Mouse (Mus musculus): Measurements from ENCODE around the gene Tmbim6. TPM values are rescaled to one million over a fixed set of nuclear protein-coding genes. Genes with fewer than 3 reads are reported as not detected.

Tmbim6 gene
- polyA plus RNA-seq, 1 experiment from 2014 or later, result 239 TPM

- ATAC-seq (ENCODE audit: insufficient number of reproducible peaks, insufficient read depth, low FRiP score, low read depth), result no peak
- 36% methylated on average over 6 of the region's 6 CpGs for WGBS
- peak overlapping the region; percentile 38 for H3K9ac ChIP-seq (ENCODE audit: low read length)
- H3K27ac ChIP-seq (replicated peaks in 1 of 2; ENCODE audit: control insufficient read depth in 1 of 2, insufficient read depth in 1 of 2, low read depth in 2 of 2, low read length in 2 of 2), result peak overlapping the region; percentile 42 to 75; a peak in 3 of 4 replicates
- H3K4me2 ChIP-seq (ENCODE audit: low read length), result no peak overlapping the region
- no peaks in the 10 kb centered on the region for H3K9me3 ChIP-seq (ENCODE audit: control insufficient read depth, low read length)
- 0 out of 2 replicates have a peak, but pooled peaks cover 3% of the 10 kb centered on the region for H3K36me3 ChIP-seq (ENCODE audit: control insufficient read depth, insufficient read depth, low read length)
- no peak overlapping the region for H3K4me3 ChIP-seq (ENCODE audit: control insufficient read depth in 1 of 2, insufficient read depth in 1 of 2, low read depth in 1 of 2, low read length in 2 of 2)
- H3K4me1 ChIP-seq (ENCODE audit: control insufficient read depth in 2 of 2, insufficient read depth in 2 of 2, low read length in 2 of 2), result peaks cover 26 to 56% of the 10 kb centered on the region in 2 experiments
- no peaks in the 10 kb centered on the region for H3K27me3 ChIP-seq (ENCODE audit: control insufficient read depth, insufficient read depth, low read length)
Measured at GRCm38 (mm10) chr15:99356462-99356861, 36.2 kb upstream of the Tmbim6 start.

- Histone ChIP-seq H3K27me3 (ENCODE audit: control insufficient read depth, insufficient read depth, low read length) (no peaks in the 10 kb centered on the region), H3K4me3 (ENCODE audit: control insufficient read depth in 1 of 2, insufficient read depth in 1 of 2, low read depth in 1 of 2, low read length in 2 of 2) (no peak overlapping the region), H3K36me3 (ENCODE audit: control insufficient read depth, insufficient read depth, low read length) (0 out of 2 replicates have a peak, but pooled peaks cover 3% of the 10 kb centered on the region), H3K27ac (replicated peaks in 1 of 2; ENCODE audit: control insufficient read depth in 1 of 2, insufficient read depth in 1 of 2, low read depth in 2 of 2, low read length in 2 of 2) (no peak overlapping the region), H3K4me2 (ENCODE audit: low read length) (no peak overlapping the region), H3K9ac (ENCODE audit: low read length) (no peak overlapping the region), H3K4me1 (ENCODE audit: control insufficient read depth in 2 of 2, insufficient read depth in 2 of 2, low read length in 2 of 2) (peaks cover 21 to 44% of the 10 kb centered on the region in 2 experiments), H3K9me3 (ENCODE audit: control insufficient read depth, low read length) (no peaks in the 10 kb centered on the region)
- WGBS, result 82% methylated on average over 9 of the region's 9 CpGs
- ATAC-seq (ENCODE audit: insufficient number of reproducible peaks, insufficient read depth, low FRiP score, low read depth), result no peak
Measured at GRCm38 (mm10) chr15:99358952-99359351, 33.7 kb upstream of the Tmbim6 start.

- Histone ChIP-seq H3K27ac (replicated peaks in 1 of 2; ENCODE audit: control insufficient read depth in 1 of 2, insufficient read depth in 1 of 2, low read depth in 2 of 2, low read length in 2 of 2) (peak overlapping the region; percentile 33 to 67; a peak in 3 of 4 replicates), H3K4me1 (ENCODE audit: control insufficient read depth in 2 of 2, insufficient read depth in 2 of 2, low read length in 2 of 2) (peaks cover 13 to 30% of the 10 kb centered on the region in 2 experiments), H3K4me2 (ENCODE audit: low read length) (peak overlapping the region; percentile 11; the same call in 1 of the 2 replicates), H3K9me3 (ENCODE audit: control insufficient read depth, low read length) (no peaks in the 10 kb centered on the region), H3K36me3 (ENCODE audit: control insufficient read depth, insufficient read depth, low read length) (no peaks in the 10 kb centered on the region), H3K9ac (ENCODE audit: low read length) (no peak overlapping the region), H3K27me3 (ENCODE audit: control insufficient read depth, insufficient read depth, low read length) (no peaks in the 10 kb centered on the region), H3K4me3 (ENCODE audit: control insufficient read depth in 1 of 2, insufficient read depth in 1 of 2, low read depth in 1 of 2, low read length in 2 of 2) (no peak overlapping the region)
- no peak for ATAC-seq (ENCODE audit: insufficient number of reproducible peaks, insufficient read depth, low FRiP score, low read depth)
- 61% methylated on average over 7 of the region's 7 CpGs for WGBS
Measured at GRCm38 (mm10) chr15:99364022-99364530, 28.6 kb upstream of the Tmbim6 start.

- Histone ChIP-seq H3K27ac (replicated peaks in 1 of 2; ENCODE audit: control insufficient read depth in 1 of 2, insufficient read depth in 1 of 2, low read depth in 2 of 2, low read length in 2 of 2) (peak overlapping the region; percentile 33 to 67; a peak in 2 of 4 replicates), H3K36me3 (ENCODE audit: control insufficient read depth, insufficient read depth, low read length) (no peaks in the 10 kb centered on the region), H3K9me3 (ENCODE audit: control insufficient read depth, low read length) (no peaks in the 10 kb centered on the region), H3K4me3 (ENCODE audit: control insufficient read depth in 1 of 2, insufficient read depth in 1 of 2, low read depth in 1 of 2, low read length in 2 of 2) (no peak overlapping the region), H3K4me2 (ENCODE audit: low read length) (peak overlapping the region; percentile 11; the same call in 1 of the 2 replicates), H3K4me1 (ENCODE audit: control insufficient read depth in 2 of 2, insufficient read depth in 2 of 2, low read length in 2 of 2) (peaks cover 11 to 32% of the 10 kb centered on the region in 2 experiments), H3K27me3 (ENCODE audit: control insufficient read depth, insufficient read depth, low read length) (no peaks in the 10 kb centered on the region), H3K9ac (ENCODE audit: low read length) (no peak overlapping the region)
- WGBS, result 64% methylated on average over 8 of the region's 8 CpGs
- ATAC-seq (ENCODE audit: insufficient number of reproducible peaks, insufficient read depth, low FRiP score, low read depth), result no peak
Measured at GRCm38 (mm10) chr15:99364921-99365320, 27.8 kb upstream of the Tmbim6 start.

GRCm38 (mm10) chr15:99368583-99369266 is 24.0 kb upstream of the Tmbim6 start:
- H3K27ac ChIP-seq (replicated peaks in 1 of 2; ENCODE audit: control insufficient read depth in 1 of 2, insufficient read depth in 1 of 2, low read depth in 2 of 2, low read length in 2 of 2), result no peak overlapping the region
- WGBS, result 46% methylated on average over 4 of the region's 4 CpGs

GRCm38 (mm10) chr15:99369391-99370171 is 23.1 kb upstream of the Tmbim6 start:
- Histone ChIP-seq H3K9ac (ENCODE audit: low read length) (peak overlapping the region; percentile 87), H3K4me3 (ENCODE audit: control insufficient read depth in 1 of 2, insufficient read depth in 1 of 2, low read depth in 1 of 2, low read length in 2 of 2) (peak overlapping the region; percentile 61 to 77), H3K27ac (replicated peaks in 1 of 2; ENCODE audit: control insufficient read depth in 1 of 2, insufficient read depth in 1 of 2, low read depth in 2 of 2, low read length in 2 of 2) (peak overlapping the region; percentile 53 to 86; a peak in 3 of 4 replicates), H3K36me3 (ENCODE audit: control insufficient read depth, insufficient read depth, low read length) (no peaks in the 10 kb centered on the region), H3K4me1 (ENCODE audit: control insufficient read depth in 2 of 2, insufficient read depth in 2 of 2, low read length in 2 of 2) (peaks cover 7 to 22% of the 10 kb centered on the region in 2 experiments), H3K9me3 (ENCODE audit: control insufficient read depth, low read length) (no peaks in the 10 kb centered on the region), H3K27me3 (ENCODE audit: control insufficient read depth, insufficient read depth, low read length) (no peaks in the 10 kb centered on the region; the same call in 1 of the 2 replicates), H3K4me2 (ENCODE audit: low read length) (peak overlapping the region; percentile 77)
- ATAC-seq (ENCODE audit: insufficient number of reproducible peaks, insufficient read depth, low FRiP score, low read depth), result peak; percentile 57
- WGBS, result 2% methylated on average over 38 of the region's 39 CpGs

More at GRCm38 (mm10) chr15:99368583-99369266, 24.0 kb upstream of the Tmbim6 start:
- peak overlapping the region; percentile 25 to 77 for H3K4me3 ChIP-seq (ENCODE audit: control insufficient read depth in 1 of 2, insufficient read depth in 1 of 2, low read depth in 1 of 2, low read length in 2 of 2)
- H3K4me2 ChIP-seq (ENCODE audit: low read length), result peak overlapping the region; percentile 77
- peak overlapping the region; percentile 87 for H3K9ac ChIP-seq (ENCODE audit: low read length)
- no peaks in the 10 kb centered on the region for H3K9me3 ChIP-seq (ENCODE audit: control insufficient read depth, low read length)
- no peak for ATAC-seq (ENCODE audit: insufficient number of reproducible peaks, insufficient read depth, low FRiP score, low read depth)
- no peaks in the 10 kb centered on the region for H3K36me3 ChIP-seq (ENCODE audit: control insufficient read depth, insufficient read depth, low read length)
- H3K27me3 ChIP-seq (ENCODE audit: control insufficient read depth, insufficient read depth, low read length), result no peaks in the 10 kb centered on the region; the same call in 1 of the 2 replicates
- H3K4me1 ChIP-seq (ENCODE audit: control insufficient read depth in 2 of 2, insufficient read depth in 2 of 2, low read length in 2 of 2), result peaks cover 11 to 31% of the 10 kb centered on the region in 2 experiments

- under 1% methylated on average over 35 of the region's 48 CpGs for WGBS
- peak; percentile 95 for ATAC-seq (ENCODE audit: insufficient number of reproducible peaks, insufficient read depth, low FRiP score, low read depth)
- H3K4me1 ChIP-seq (ENCODE audit: control insufficient read depth in 2 of 2, insufficient read depth in 2 of 2, low read length in 2 of 2), result peaks cover 5 to 19% of the 10 kb centered on the region in 2 experiments
Measured at GRCm38 (mm10) chr15:99370259-99370691, 22.4 kb upstream of the Tmbim6 start, which contains the start of gene Fmnl3. TSS of gene Fmnl3 (minus strand) at chr15:99370482.

More at GRCm38 (mm10) chr15:99370259-99370691, 22.4 kb upstream of the Tmbim6 start, which contains the start of gene Fmnl3:
- Histone ChIP-seq H3K9me3 (ENCODE audit: control insufficient read depth, low read length) (no peaks in the 10 kb centered on the region), H3K4me3 (ENCODE audit: control insufficient read depth in 1 of 2, insufficient read depth in 1 of 2, low read depth in 1 of 2, low read length in 2 of 2) (peak within 1 kb of the TSS; percentile 61 to 77), H3K27ac (replicated peaks in 1 of 2; ENCODE audit: control insufficient read depth in 1 of 2, insufficient read depth in 1 of 2, low read depth in 2 of 2, low read length in 2 of 2) (peak within 1 kb of the TSS; percentile 53 to 86; a peak in 3 of 4 replicates), H3K36me3 (ENCODE audit: control insufficient read depth, insufficient read depth, low read length) (no peaks in the 10 kb centered on the region), H3K4me2 (ENCODE audit: low read length) (peak within 1 kb of the TSS; percentile 77), H3K27me3 (ENCODE audit: control insufficient read depth, insufficient read depth, low read length) (no peaks in the 10 kb centered on the region; the same call in 1 of the 2 replicates), H3K9ac (ENCODE audit: low read length) (peak within 1 kb of the TSS; percentile 87)

All from heart, embryonic 14.5 days (tissue).